Mouse (Mus musculus) forebrain, postnatal 0 days (tissue): ENCODE data around the gene Gipc1. TPM values are rescaled to one million over a fixed set of nuclear protein-coding genes. Genes with fewer than 3 reads are reported as not detected.
A peak's percentile ranks its signal among the peaks of the same experiment; 100 is the strongest.

Experiments used
- ATAC-seq: fragments of 200-750 bp; cut with Nextera tagmentation; 2 replicates; pipeline ENCODE4 v1.8.0; 2017; ENCODE audit warnings: mild to moderate bottlenecking, moderate library complexity
- DNase-seq: peaks from one replicate; pipeline ENCODE4 v3.0.0-alpha.2; 2015
- H3K27ac ChIP-seq: fragments of 300-500 bp; sonication (generic); 2 replicates; pipeline ENCODE4 v1.5.1; 2014; ENCODE audit warnings: low read depth, mild to moderate bottlenecking, antibody characterized with exemption, low read length, moderate library complexity, mixed read lengths
- H3K27me3 ChIP-seq: fragments of 300-500 bp; sonication (generic); 2 replicates; pipeline ENCODE4 v1.6.1; 2014; ENCODE audit warnings: mild to moderate bottlenecking, low read length, mixed read lengths; ENCODE audit not compliant: insufficient read depth
- H3K36me3 ChIP-seq: fragments of 300-500 bp; sonication (generic); 2 replicates; pipeline ENCODE4 v1.6.1; 2014; ENCODE audit warnings: mild to moderate bottlenecking, moderate library complexity; ENCODE audit not compliant: insufficient read depth
- H3K4me1 ChIP-seq: fragments of 300-500 bp; sonication (generic); 2 replicates; pipeline ENCODE4 v1.6.1; 2014; ENCODE audit warnings: antibody characterized with exemption; ENCODE audit not compliant: insufficient read depth
- H3K4me2 ChIP-seq: fragments of 300-500 bp; sonication (generic); 2 replicates; pipeline ENCODE4 v1.6.1; 2014; ENCODE audit warnings: low read depth, mild to moderate bottlenecking, moderate library complexity
- H3K4me3 ChIP-seq: fragments of 300-500 bp; sonication (generic); 2 replicates; pipeline ENCODE4 v1.5.1; 2014; ENCODE audit warnings: low read depth, low read length, mixed read lengths
- H3K9ac ChIP-seq: fragments of 300-500 bp; sonication (generic); 2 replicates; pipeline ENCODE4 v1.6.1; 2014; ENCODE audit warnings: mild to moderate bottlenecking
- H3K9me3 ChIP-seq: fragments of 300-500 bp; sonication (generic); 2 replicates; pipeline ENCODE4 v1.6.1; 2016; ENCODE audit warnings: low read length
- CTCF ChIP-seq: sonication (generic); IDR thresholded peaks from 2 replicates; pipeline ENCODE4 v1.5.1; 2016; ENCODE audit warnings: antibody characterized with exemption, control low read depth, low read depth
- WGBS: fragments of 180-500 bp; shearing (Covaris S2); extraction: QIAGEN DNeasy Blood & Tissue Kit; methylation state at CpG from one replicate; pipeline ENCODE4 v1.1.7; 2014; 5-methylcytosine and 5-hydroxymethylcytosine counted together
- polyA plus RNA-seq: library from polyadenylated mRNA; unstranded; fragments of >200 nt; fragmentation: Nextera tagmentation; extraction: Ambion mirVana; gene quantifications from 2 replicates; pipeline ENCODE4 v1.2.1, GENCODE M21; 2015
- total RNA-seq: library from RNA; depleted of rRNA; stranded (reverse); fragments of >200 nt; gene quantifications from 2 replicates; pipeline ENCODE4 v1.2.3, GENCODE M21; 2014

Gipc1 gene
- total and polyA plus RNA-seq, 2 experiments from 2014 or later, result 77.8 to 135 TPM

DNA sequence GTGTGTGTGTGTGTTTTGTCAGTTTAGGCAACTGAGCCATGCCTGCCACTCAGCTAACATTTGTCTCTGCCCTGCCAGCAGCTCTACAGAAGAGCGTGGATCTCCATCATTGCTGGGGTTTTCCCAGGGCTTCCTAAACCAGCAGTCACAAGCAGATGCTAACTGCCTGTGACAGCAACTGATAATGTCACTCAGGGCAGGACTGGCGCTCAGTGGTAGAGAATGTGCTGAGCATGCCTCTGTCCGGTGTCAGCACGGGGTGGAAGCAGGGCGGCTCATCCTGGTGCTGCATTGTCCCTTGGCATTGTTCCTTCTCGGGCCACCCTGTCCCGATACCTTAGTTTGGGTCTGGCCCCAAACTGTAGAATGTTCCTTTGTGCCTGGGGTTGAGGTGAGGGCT, 28.9 kb upstream of the Gipc1 start:
- 88% methylated on average over 7 of the region's 7 CpGs for WGBS

DNA sequence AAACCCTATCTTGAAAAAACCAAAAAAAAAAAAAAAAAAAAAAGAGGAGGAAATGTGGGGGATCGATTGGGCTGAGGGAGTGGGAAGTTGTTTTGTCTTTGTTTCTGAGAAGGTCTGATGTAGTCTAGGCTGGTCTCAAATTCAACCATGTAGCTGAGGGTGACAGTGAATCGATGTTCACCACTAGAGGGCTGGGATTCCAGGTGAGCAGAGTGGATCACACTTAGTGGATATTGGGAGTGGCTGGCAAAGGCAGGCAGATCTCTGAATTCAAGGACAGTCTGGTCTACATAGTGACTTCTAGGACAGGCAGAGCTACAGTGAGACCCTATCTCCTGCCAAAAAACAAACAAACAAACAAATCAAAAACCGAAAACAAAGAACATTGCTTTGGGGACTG, 27.7 kb upstream of the Gipc1 start:
- Histone ChIP-seq H3K27ac (no peak overlapping the region), H3K36me3 (no peaks in the 10 kb centered on the region), H3K27me3 (no peaks in the 10 kb centered on the region), H3K9me3 (no peaks in the 10 kb centered on the region), H3K4me2 (no peak overlapping the region), H3K4me1 (no peaks in the 10 kb centered on the region), H3K4me3 (no peak overlapping the region), H3K9ac (no peak overlapping the region)
- DNase-seq (peak; percentile 25), ATAC-seq (no peak)
- TF ChIP-seq CTCF, result peak; percentile 65
- 57% methylated on average over 3 of the region's 3 CpGs for WGBS

More for the DNA sequence above, 28.9 kb upstream of the Gipc1 start:
- Histone ChIP-seq H3K9me3 (no peaks in the 10 kb centered on the region), H3K9ac (no peak overlapping the region), H3K4me3 (no peak overlapping the region), H3K27me3 (no peaks in the 10 kb centered on the region), H3K4me1 (no peaks in the 10 kb centered on the region), H3K27ac (no peak overlapping the region), H3K36me3 (no peaks in the 10 kb centered on the region), H3K4me2 (no peak overlapping the region)
- ATAC-seq, result no peak
- TF ChIP-seq CTCF, result no peak
- DNase-seq, result no peak

DNA sequence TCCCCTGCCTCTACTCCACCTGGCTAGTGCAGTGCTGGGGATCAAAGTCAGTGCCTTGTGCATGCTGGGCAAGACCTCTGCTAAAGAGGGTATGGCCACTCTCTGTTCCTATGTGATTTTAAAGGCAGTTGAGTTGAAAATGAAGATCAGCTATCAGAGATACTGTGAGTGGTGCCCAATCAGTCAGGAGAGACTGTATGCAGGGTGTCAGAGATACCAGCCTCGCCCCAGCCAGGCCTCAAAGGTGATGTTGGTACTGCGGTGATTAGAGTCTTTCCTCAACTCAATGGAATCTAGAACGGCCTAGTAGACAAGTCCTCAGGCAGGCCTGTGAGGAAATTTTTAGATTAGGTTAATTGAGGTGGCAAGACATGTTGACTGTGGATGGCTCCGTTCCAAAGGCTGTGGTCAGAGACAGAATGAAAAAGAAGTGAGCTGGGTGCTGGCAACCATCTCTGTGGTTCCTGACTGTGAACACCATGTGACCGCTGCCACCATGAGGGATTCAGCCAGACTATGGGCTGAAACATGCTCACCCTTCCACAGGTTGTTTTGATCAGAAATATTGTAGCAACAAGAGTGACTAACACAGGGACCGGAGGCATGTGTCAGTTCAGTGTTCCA, 26.7 kb upstream of the Gipc1 start:
- no peak for ATAC-seq
- Histone ChIP-seq H3K4me3 (no peak overlapping the region), H3K4me2 (no peak overlapping the region), H3K27me3 (no peaks in the 10 kb centered on the region), H3K27ac (no peak overlapping the region), H3K36me3 (no peaks in the 10 kb centered on the region), H3K9ac (no peak overlapping the region), H3K4me1 (no peaks in the 10 kb centered on the region), H3K9me3 (no peaks in the 10 kb centered on the region)
- 85% methylated on average over 6 of the region's 6 CpGs for WGBS
- no peak for TF ChIP-seq CTCF
- no peak for DNase-seq

- Histone ChIP-seq H3K27me3 (no peaks in the 10 kb centered on the region), H3K27ac (no peak overlapping the region), H3K4me2 (no peak overlapping the region), H3K9me3 (0 out of 2 replicates have a peak, but pooled peaks cover 6% of the 10 kb centered on the region), H3K4me1 (no peaks in the 10 kb centered on the region), H3K36me3 (no peaks in the 10 kb centered on the region), H3K4me3 (no peak overlapping the region), H3K9ac (no peak overlapping the region)
- TF ChIP-seq CTCF, result no peak
- DNase-seq (no peak), ATAC-seq (no peak)
- WGBS, result 87% methylated on average over 7 of the region's 7 CpGs
Measured at GRCm38 (mm10) chr8:83632083-83632707, 20.3 kb upstream of the Gipc1 start.

DNA sequence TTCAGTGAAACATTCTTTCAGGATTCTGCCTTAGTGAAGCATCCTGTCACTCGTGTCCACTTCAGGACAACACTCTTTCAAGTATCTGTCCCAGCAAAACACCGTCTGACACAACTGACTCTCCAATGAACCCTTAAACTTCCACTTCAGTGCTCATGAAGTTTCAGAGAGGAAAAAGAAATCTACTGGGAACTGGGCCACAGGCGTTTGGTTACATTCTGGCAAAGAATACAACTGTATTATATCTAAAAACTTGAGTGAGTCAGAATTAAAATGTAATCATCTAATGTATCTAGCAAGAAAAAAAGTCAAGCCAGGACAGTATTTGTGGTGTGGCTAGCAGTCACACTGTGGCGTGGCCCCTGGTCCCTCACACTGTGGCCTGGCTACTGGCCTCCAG, 13.6 kb upstream of the Gipc1 start:
- Histone ChIP-seq H3K27me3 (no peaks in the 10 kb centered on the region), H3K27ac (no peak overlapping the region), H3K4me1 (no peaks in the 10 kb centered on the region), H3K9me3 (0 out of 2 replicates have a peak, but pooled peaks cover 6% of the 10 kb centered on the region), H3K4me2 (no peak overlapping the region), H3K36me3 (no peaks in the 10 kb centered on the region), H3K9ac (no peak overlapping the region), H3K4me3 (no peak overlapping the region)
- ATAC-seq, result no peak
- no peak for TF ChIP-seq CTCF
- DNase-seq, result no peak
- WGBS, result 64% methylated on average over 4 of the region's 4 CpGs

GRCm38 (mm10) chr8:83639649-83640048, 12.8 kb upstream of the Gipc1 start:
- no peak overlapping the region for H3K4me2 ChIP-seq
- H3K4me3 ChIP-seq, result no peak overlapping the region
- DNase-seq (no peak), ATAC-seq (no peak)
- no peaks in the 10 kb centered on the region for H3K27me3 ChIP-seq
- no peak overlapping the region for H3K9ac ChIP-seq
- H3K9me3 ChIP-seq, result 0 out of 2 replicates have a peak, but pooled peaks cover 6% of the 10 kb centered on the region
- WGBS, result 66% methylated on average over 5 of the region's 5 CpGs
- H3K27ac ChIP-seq, result no peak overlapping the region
- no peaks in the 10 kb centered on the region for H3K36me3 ChIP-seq
- H3K4me1 ChIP-seq, result no peaks in the 10 kb centered on the region
- TF ChIP-seq CTCF, result no peak

- no peak for TF ChIP-seq CTCF
- H3K4me2 ChIP-seq, result no peak overlapping the region
- no peak for ATAC-seq
- no peaks in the 10 kb centered on the region for H3K9me3 ChIP-seq
- H3K27ac ChIP-seq, result no peak overlapping the region
- no peaks in the 10 kb centered on the region for H3K36me3 ChIP-seq
- H3K4me3 ChIP-seq, result no peak overlapping the region
- DNase-seq, result no peak
- no peaks in the 10 kb centered on the region for H3K27me3 ChIP-seq
- H3K4me1 ChIP-seq, result no peaks in the 10 kb centered on the region
- no peak overlapping the region for H3K9ac ChIP-seq
- WGBS, result 96% methylated on average over 11 of the region's 11 CpGs
Measured at GRCm38 (mm10) chr8:83647511-83647910, 5.0 kb upstream of the Gipc1 start.
